Comparison of ENCODE assay signal across 8 mouse cellular contexts in genomic region chr14:119007103-119007951, GRCm38 (mm10).
DNase-seq lines count a peak whose midpoint lies in the region; ATAC-seq and TF ChIP-seq lines count a peak whose summit lies in the region.

No protein-coding gene starts in this region.

- intact Hi-C loops in heart, postnatal 36 days (cut with DNase I), result loop anchor here (5.0 kb wide), 1 partner anchor 70 kb away; the partner anchor contains the start of gene Dnajc3

- no peaks in the 10 kb centered on the region for H3K27me3 ChIP-seq in forebrain, postnatal 0 days (ENCODE audit: insufficient read depth, low read length)
- H3K27me3 ChIP-seq in neural tube, embryonic 15.5 days (replicated peaks), result no peaks in the 10 kb centered on the region

- DNase-seq in MN1 (ENCODE audit: low spot score), result peak; percentile 97
- peak; percentile 98 for DNase-seq in cerebellum, adult 8-10 months
- DNase-seq in forebrain, postnatal 0 days, result peak; percentile 98
- DNase-seq in heart, postnatal 36 days, result peak; percentile 94 to 97
- DNase-seq in layer of hippocampus, adult 18-20 months (ENCODE audit: low spot score in 2 of 2), result peak; percentile 94 to 98
- peak; percentile 100 for DNase-seq in lung, adult 18-20 months
- DNase-seq in testis, postnatal 10 days (ENCODE audit: low spot score), result peak; percentile 92

- peaks cover 4% of the 10 kb centered on the region; the same call in 1 of the 2 replicates for H3K4me1 ChIP-seq in forebrain, postnatal 0 days (ENCODE audit: insufficient read depth)
- H3K4me1 ChIP-seq in neural tube, embryonic 15.5 days, result peaks cover 16% of the 10 kb centered on the region

- H3K4me3 ChIP-seq in forebrain, postnatal 0 days (ENCODE audit: low read depth, low read length), result peak overlapping the region; percentile 50
- peak overlapping the region; percentile 44 for H3K4me3 ChIP-seq in neural tube, embryonic 15.5 days (replicated peaks)

- peaks cover 11% of the 10 kb centered on the region for H3K36me3 ChIP-seq in forebrain, postnatal 0 days (ENCODE audit: insufficient read depth)
- H3K36me3 ChIP-seq in neural tube, embryonic 15.5 days, result peaks cover 6% of the 10 kb centered on the region; the same call in 1 of the 2 replicates

- ATAC-seq in forebrain, postnatal 0 days, result peak; percentile 100
- ATAC-seq in neural tube, embryonic 15.5 days (ENCODE audit: low FRiP score), result peak; percentile 99

- H3K4me2 ChIP-seq in forebrain, postnatal 0 days (ENCODE audit: low read depth), result peak overlapping the region; percentile 91
- peak overlapping the region; percentile 87 for H3K4me2 ChIP-seq in neural tube, embryonic 15.5 days

- peak overlapping the region; percentile 53 for H3K9ac ChIP-seq in forebrain, postnatal 0 days
- H3K9ac ChIP-seq in neural tube, embryonic 15.5 days (replicated peaks), result peak overlapping the region; percentile 47

- under 1% methylated on average over 13 of the region's 13 CpGs for WGBS in forebrain, postnatal 0 days
- WGBS in neural tube, embryonic 15.5 days, result under 1% methylated on average over 13 of the region's 13 CpGs

- TF ChIP-seq CTCF in forebrain, postnatal 0 days (IDR thresholded peaks at IDR 0.05; ENCODE audit: low read depth), result no peak

- peak overlapping the region; percentile 75 for H3K27ac ChIP-seq in forebrain, postnatal 0 days (ENCODE audit: low read depth, low read length)
- H3K27ac ChIP-seq in neural tube, embryonic 15.5 days (replicated peaks), result peak overlapping the region; percentile 74

- no peaks in the 10 kb centered on the region for H3K9me3 ChIP-seq in forebrain, postnatal 0 days (ENCODE audit: low read length)
- H3K9me3 ChIP-seq in neural tube, embryonic 15.5 days (replicated peaks), result no peaks in the 10 kb centered on the region

Comparison
In these comparisons a context has a peak if more than half of its experiments do, and no peak if none do; other contexts are left out.
1. Peak in every context shown above with its lines: DNase-seq, ATAC-seq, H3K4me3 ChIP-seq and H3K27ac ChIP-seq.